Mouse (Mus musculus) liver, embryonic 12.5 days (tissue): ENCODE measurements around the gene Sdcbp2. TPM values are rescaled to one million over a fixed set of nuclear protein-coding genes. Genes with fewer than 3 reads are reported as not detected.
A peak's percentile ranks its signal among the peaks of the same experiment; 100 is the strongest.

Experiments used
- ATAC-seq: fragments of 200-750 bp; cut with Nextera tagmentation; 2 replicates; pipeline ENCODE4 v1.8.0; 2017; ENCODE audit warnings: moderate number of reproducible peaks, mild to moderate bottlenecking, moderate library complexity
- H3K27ac ChIP-seq: fragments of 300-500 bp; sonication (generic); 2 replicates; pipeline ENCODE4 v1.5.1; 2016; ENCODE audit warnings: mild to moderate bottlenecking
- H3K27me3 ChIP-seq: fragments of 300-500 bp; sonication (generic); replicated peaks from 2 replicates; pipeline ENCODE4 v1.6.1; 2016; ENCODE audit warnings: mild to moderate bottlenecking, moderate library complexity
- H3K36me3 ChIP-seq: fragments of 300-500 bp; sonication (generic); 2 replicates; pipeline ENCODE4 v1.6.1; 2016; ENCODE audit warnings: mild to moderate bottlenecking, moderate library complexity
- H3K4me1 ChIP-seq: fragments of 300-500 bp; sonication (generic); 2 replicates; pipeline ENCODE4 v1.6.1; 2016
- H3K4me2 ChIP-seq: fragments of 300-500 bp; sonication (generic); 2 replicates; pipeline ENCODE4 v1.6.1; 2016; ENCODE audit warnings: mild to moderate bottlenecking, moderate library complexity
- H3K4me3 ChIP-seq: fragments of 300-500 bp; sonication (generic); 2 replicates; pipeline ENCODE4 v1.5.1; 2016; ENCODE audit warnings: mild to moderate bottlenecking, moderate library complexity
- H3K9ac ChIP-seq: fragments of 300-500 bp; sonication (generic); 2 replicates; pipeline ENCODE4 v1.6.1; 2016; ENCODE audit warnings: mild to moderate bottlenecking, moderate library complexity
- H3K9me3 ChIP-seq: fragments of 300-500 bp; sonication (generic); replicated peaks from 2 replicates; pipeline ENCODE4 v1.6.1; 2016; ENCODE audit warnings: mild to moderate bottlenecking, moderate library complexity
- WGBS: fragments of 180-500 bp; shearing (Covaris S2); methylation state at CpG from one replicate; pipeline ENCODE4 v1.1.7; 2016; ENCODE audit not compliant: insufficient replicate concordance; 5-methylcytosine and 5-hydroxymethylcytosine counted together
- polyA plus RNA-seq: library from polyadenylated mRNA; unstranded; fragments of >200 nt; fragmentation: Nextera tagmentation; extraction: Ambion mirVana; gene quantifications from 2 replicates; pipeline ENCODE4 v1.2.1, GENCODE M21; 2016

The Sdcbp2 gene
- polyA plus RNA-seq = 0.16 and 0.45 TPM in 2 replicates

- H3K4me3 ChIP-seq = no peak within 1 kb of the TSS
- no peak within 1 kb of the TSS for H3K27ac ChIP-seq
- H3K36me3 ChIP-seq = no peaks in the 10 kb centered on the region
- H3K27me3 ChIP-seq = peaks cover 11% of the 10 kb centered on the region; the same call in 1 of the 2 replicates
- 52% methylated on average over 17 of the region's 17 CpGs for WGBS
- no peak within 1 kb of the TSS for H3K4me2 ChIP-seq
- H3K9ac ChIP-seq = no peak within 1 kb of the TSS
- H3K9me3 ChIP-seq = no peaks in the 10 kb centered on the region
- ATAC-seq = no peak
- H3K4me1 ChIP-seq = peaks cover 14% of the 10 kb centered on the region; the same call in 1 of the 2 replicates
These were observed at the start of gene Sdcbp2 for GRCm38 (mm10) chr2:151571873-151572700. Gene Sdcbp2 (plus strand): TSS chr2:151572622.

GRCm38 (mm10) chr2:151524324-151525041 is 47.9 kb upstream of the Sdcbp2 start:
- Histone ChIP-seq H3K27me3 (peaks cover 24% of the 10 kb centered on the region), H3K27ac (no peak overlapping the region), H3K9ac (no peak overlapping the region), H3K4me2 (no peak overlapping the region), H3K36me3 (no peaks in the 10 kb centered on the region), H3K4me1 (peaks cover 11% of the 10 kb centered on the region), H3K9me3 (no peaks in the 10 kb centered on the region), H3K4me3 (no peak overlapping the region)
- ATAC-seq = peak; percentile 55; the same call in 1 of the 2 replicates
- WGBS = 9% methylated on average over 4 of the region's 4 CpGs

GRCm38 (mm10) chr2:151525520-151525919 is 46.9 kb upstream of the Sdcbp2 start:
- Histone ChIP-seq H3K4me3 (no peak overlapping the region), H3K4me1 (peaks cover 17% of the 10 kb centered on the region), H3K9me3 (no peaks in the 10 kb centered on the region), H3K27ac (no peak overlapping the region), H3K9ac (no peak overlapping the region), H3K36me3 (no peaks in the 10 kb centered on the region), H3K27me3 (peaks cover 24% of the 10 kb centered on the region), H3K4me2 (no peak overlapping the region)
- no peak for ATAC-seq
- 52% methylated on average over 2 of the region's 2 CpGs for WGBS

GRCm38 (mm10) chr2:151528066-151528465 is 44.4 kb upstream of the Sdcbp2 start:
- Histone ChIP-seq H3K4me3 (no peak overlapping the region), H3K36me3 (no peaks in the 10 kb centered on the region), H3K4me1 (peaks cover 23% of the 10 kb centered on the region), H3K9me3 (no peaks in the 10 kb centered on the region), H3K9ac (no peak overlapping the region), H3K27ac (no peak overlapping the region), H3K4me2 (no peak overlapping the region), H3K27me3 (peaks cover 24% of the 10 kb centered on the region)
- no peak for ATAC-seq
- 61% methylated on average over 1 of the region's 1 CpGs for WGBS

GRCm38 (mm10) chr2:151529169-151529568 is 43.3 kb upstream of the Sdcbp2 start:
- H3K4me3 ChIP-seq = no peak overlapping the region
- no peak overlapping the region for H3K9ac ChIP-seq
- H3K4me2 ChIP-seq = no peak overlapping the region
- H3K27me3 ChIP-seq = peaks cover 24% of the 10 kb centered on the region
- H3K9me3 ChIP-seq = no peaks in the 10 kb centered on the region
- no peak for ATAC-seq
- no peaks in the 10 kb centered on the region for H3K36me3 ChIP-seq
- H3K27ac ChIP-seq = no peak overlapping the region
- H3K4me1 ChIP-seq = peaks cover 22% of the 10 kb centered on the region

GRCm38 (mm10) chr2:151530378-151531230 is 41.8 kb upstream of the Sdcbp2 start:
- Histone ChIP-seq H3K36me3 (no peaks in the 10 kb centered on the region), H3K4me2 (0 out of 2 replicates have a peak overlapping the region, but pooled peaks have one; percentile 6), H3K4me1 (peaks cover 14% of the 10 kb centered on the region), H3K4me3 (no peak overlapping the region), H3K9me3 (no peaks in the 10 kb centered on the region), H3K9ac (no peak overlapping the region), H3K27ac (no peak overlapping the region), H3K27me3 (peaks cover 19% of the 10 kb centered on the region)
- ATAC-seq = peak; percentile 35
- whole genome bisulfite sequencing = 13% methylated on average over 8 of the region's 8 CpGs

GRCm38 (mm10) chr2:151533632-151534031 is 38.8 kb upstream of the Sdcbp2 start:
- WGBS = 42% methylated on average over 6 of the region's 6 CpGs
- H3K27ac ChIP-seq = no peak overlapping the region
- ATAC-seq = no peak
- H3K9me3 ChIP-seq = no peaks in the 10 kb centered on the region
- H3K4me2 ChIP-seq = no peak overlapping the region
- no peak overlapping the region for H3K4me3 ChIP-seq
- H3K36me3 ChIP-seq = no peaks in the 10 kb centered on the region
- no peak overlapping the region for H3K9ac ChIP-seq
- peaks cover 14% of the 10 kb centered on the region for H3K4me1 ChIP-seq
- no peaks in the 10 kb centered on the region for H3K27me3 ChIP-seq

- 19% methylated on average over 1 of the region's 1 CpGs for WGBS
These were observed 36.3 kb upstream of the Sdcbp2 start for GRCm38 (mm10) chr2:151535961-151536617.

GRCm38 (mm10) chr2:151536618-151536974 is 35.8 kb upstream of the Sdcbp2 start:
- H3K4me2 ChIP-seq = no peak overlapping the region
- WGBS = 55% methylated on average over 5 of the region's 5 CpGs
- ATAC-seq = no peak

More at GRCm38 (mm10) chr2:151535961-151536617, 36.3 kb upstream of the Sdcbp2 start:
- 0 out of 2 replicates have a peak, but pooled peaks have one; percentile 41 for ATAC-seq
- Histone ChIP-seq H3K4me3 (no peak overlapping the region), H3K9me3 (no peaks in the 10 kb centered on the region), H3K9ac (no peak overlapping the region), H3K4me1 (peaks cover 3% of the 10 kb centered on the region), H3K27me3 (no peaks in the 10 kb centered on the region), H3K27ac (0 out of 2 replicates have a peak overlapping the region, but pooled peaks have one; percentile 27), H3K4me2 (no peak overlapping the region), H3K36me3 (no peaks in the 10 kb centered on the region)

GRCm38 (mm10) chr2:151538646-151539045 is 33.8 kb upstream of the Sdcbp2 start:
- peaks cover 23% of the 10 kb centered on the region for H3K4me1 ChIP-seq
- no peaks in the 10 kb centered on the region for H3K9me3 ChIP-seq
- H3K9ac ChIP-seq = no peak overlapping the region
- no peak overlapping the region for H3K27ac ChIP-seq
- no peaks in the 10 kb centered on the region for H3K27me3 ChIP-seq
- ATAC-seq = no peak
- no peaks in the 10 kb centered on the region for H3K36me3 ChIP-seq
- no peak overlapping the region for H3K4me2 ChIP-seq
- 56% methylated on average over 4 of the region's 4 CpGs for WGBS
- H3K4me3 ChIP-seq = no peak overlapping the region

More at GRCm38 (mm10) chr2:151536618-151536974, 35.8 kb upstream of the Sdcbp2 start:
- Histone ChIP-seq H3K4me1 (peaks cover 6% of the 10 kb centered on the region), H3K27ac (0 out of 2 replicates have a peak overlapping the region, but pooled peaks have one; percentile 27), H3K4me3 (no peak overlapping the region), H3K9ac (no peak overlapping the region), H3K36me3 (no peaks in the 10 kb centered on the region), H3K27me3 (no peaks in the 10 kb centered on the region), H3K9me3 (no peaks in the 10 kb centered on the region)
